Mouse (Mus musculus) small intestine, adult 2 months (tissue): ENCODE data around the gene Eif4h. TPM values are rescaled to one million over a fixed set of nuclear protein-coding genes. Genes with fewer than 3 reads are reported as not detected.
A peak's percentile ranks its signal among the peaks of the same experiment; 100 is the strongest.

Source experiments
- H3K27ac ChIP-seq: fragments of 200-500 bp; 2 replicates; pipeline ENCODE4 v1.5.1; 2012; ENCODE audit warnings: low read depth, low read length, control low read depth, inconsistent platforms; ENCODE audit not compliant: insufficient read depth
- H3K27me3 ChIP-seq: fragments of 200-500 bp; 2 replicates; pipeline ENCODE4 v1.6.1; 2012; ENCODE audit warnings: mild to moderate bottlenecking, moderate library complexity, low read length, inconsistent platforms; ENCODE audit not compliant: control insufficient read depth, insufficient read depth
- H3K36me3 ChIP-seq: fragments of 200-500 bp; 2 replicates; pipeline ENCODE4 v1.6.1; 2012; ENCODE audit warnings: mild to moderate bottlenecking, low read length, control low read depth, inconsistent platforms; ENCODE audit not compliant: control insufficient read depth, insufficient read depth
- H3K4me1 ChIP-seq: fragments of 200-500 bp; 2 replicates; pipeline ENCODE4 v1.6.1; 2012; ENCODE audit warnings: low read length, inconsistent platforms, mixed read lengths; ENCODE audit not compliant: control insufficient read depth, insufficient read depth, insufficient read length
- H3K4me3 ChIP-seq: fragments of 200-500 bp; 2 replicates; pipeline ENCODE4 v1.5.1; 2012; ENCODE audit warnings: low read depth, mild to moderate bottlenecking, control low read depth, inconsistent platforms, low read length, moderate library complexity
- CTCF ChIP-seq: fragments of 200-500 bp; IDR thresholded peaks from 2 replicates; pipeline ENCODE4 v1.5.1; 2012; ENCODE audit warnings: low read depth, mild to moderate bottlenecking, control low read depth, inconsistent platforms, low read length, moderate library complexity, mixed read lengths; ENCODE audit not compliant: insufficient replicate concordance, insufficient read length; ENCODE audit errors: extremely low read depth
- POLR2A ChIP-seq: fragments of 200-500 bp; IDR thresholded peaks from 2 replicates; pipeline ENCODE4 v1.6.1; 2012; ENCODE audit warnings: low read depth, mild to moderate bottlenecking, control low read depth, inconsistent platforms, low read length, moderate library complexity
- WGBS: fragments of 180-500 bp; shearing (Covaris S2); methylation state at CpG from one replicate; pipeline ENCODE4 v1.1.7; 2018; 5-methylcytosine and 5-hydroxymethylcytosine counted together
- polyA plus RNA-seq: library from polyadenylated mRNA; depleted of rRNA; stranded (reverse); fragments of >200 nt; gene quantifications from 2 replicates; pipeline ENCODE4 v1.2.3, GENCODE M21; 2012; rRNA removed

The Eif4h gene
- 99.4 and 256 TPM in 2 replicates for polyA plus RNA-seq

- no peaks in the 10 kb centered on the region for H3K27me3 ChIP-seq
- peaks cover 12% of the 10 kb centered on the region for H3K36me3 ChIP-seq
- peak; percentile 91; the same call in 1 of the 2 replicates for TF ChIP-seq POLR2A
- TF ChIP-seq CTCF = no peak
- under 1% methylated on average over 46 of the region's 52 CpGs for WGBS
- peak within 1 kb of the TSS; percentile 88 for H3K27ac ChIP-seq
- H3K4me3 ChIP-seq = peak within 1 kb of the TSS; percentile 81
- peaks cover 5% of the 10 kb centered on the region; the same call in 1 of the 2 replicates for H3K4me1 ChIP-seq
Observed at GRCm38 (mm10) chr5:134639269-134639682, at the start of gene Eif4h. Gene Eif4h, minus strand, starts transcription at chr5:134639490.

GRCm38 (mm10) chr5:134688718-134689284, 49.5 kb upstream of the Eif4h start:
- H3K4me1 ChIP-seq = peaks cover 3% of the 10 kb centered on the region
- no peaks in the 10 kb centered on the region for H3K27me3 ChIP-seq
- no peak for TF ChIP-seq CTCF
- no peak for TF ChIP-seq POLR2A
- peak overlapping the region; percentile 60 for H3K4me3 ChIP-seq
- H3K36me3 ChIP-seq = no peaks in the 10 kb centered on the region
- peak overlapping the region; percentile 11; the same call in 1 of the 2 replicates for H3K27ac ChIP-seq
- WGBS = 1% methylated on average over 38 of the region's 38 CpGs

GRCm38 (mm10) chr5:134688086-134688717, 48.9 kb upstream of the Eif4h start, which contains the start of gene Limk1:
Gene Limk1, minus strand, starts transcription at chr5:134688598.
- TF ChIP-seq CTCF (no peak), POLR2A (peak; percentile 29; the same call in 1 of the 2 replicates)
- Histone ChIP-seq H3K27me3 (no peaks in the 10 kb centered on the region), H3K4me1 (peaks cover 3% of the 10 kb centered on the region), H3K4me3 (peak within 1 kb of the TSS; percentile 67), H3K27ac (peak within 1 kb of the TSS; percentile 11; the same call in 1 of the 2 replicates), H3K36me3 (no peaks in the 10 kb centered on the region)
- WGBS = under 1% methylated on average over 52 of the region's 69 CpGs

- no peak overlapping the region for H3K27ac ChIP-seq
- 85% methylated on average over 1 of the region's 1 CpGs for WGBS
- peaks cover 3% of the 10 kb centered on the region for H3K4me1 ChIP-seq
- TF ChIP-seq CTCF (no peak), POLR2A (no peak)
- no peaks in the 10 kb centered on the region for H3K36me3 ChIP-seq
- no peak overlapping the region for H3K4me3 ChIP-seq
- H3K27me3 ChIP-seq = no peaks in the 10 kb centered on the region
Observed at GRCm38 (mm10) chr5:134687187-134687586, 47.9 kb upstream of the Eif4h start.

GRCm38 (mm10) chr5:134686541-134686940, 47.3 kb upstream of the Eif4h start:
- TF ChIP-seq CTCF = no peak
- no peak for TF ChIP-seq POLR2A
- H3K36me3 ChIP-seq = no peaks in the 10 kb centered on the region
- H3K4me1 ChIP-seq = peaks cover 3% of the 10 kb centered on the region
- no peak overlapping the region for H3K4me3 ChIP-seq
- no peaks in the 10 kb centered on the region for H3K27me3 ChIP-seq
- H3K27ac ChIP-seq = no peak overlapping the region
- 92% methylated on average over 6 of the region's 6 CpGs for WGBS

GRCm38 (mm10) chr5:134684398-134684797, 45.1 kb upstream of the Eif4h start:
- TF ChIP-seq POLR2A (no peak), CTCF (no peak)
- no peaks in the 10 kb centered on the region for H3K36me3 ChIP-seq
- no peaks in the 10 kb centered on the region for H3K27me3 ChIP-seq
- H3K4me3 ChIP-seq = no peak overlapping the region
- peaks cover 6% of the 10 kb centered on the region for H3K4me1 ChIP-seq
- no peak overlapping the region for H3K27ac ChIP-seq
- 80% methylated on average over 2 of the region's 2 CpGs for WGBS

- 63% methylated on average over 2 of the region's 2 CpGs for WGBS
- Histone ChIP-seq H3K4me1 (peaks cover 7% of the 10 kb centered on the region; the same call in 1 of the 2 replicates), H3K27me3 (no peaks in the 10 kb centered on the region), H3K36me3 (no peaks in the 10 kb centered on the region), H3K4me3 (no peak overlapping the region), H3K27ac (no peak overlapping the region)
- TF ChIP-seq POLR2A = no peak
- no peak for TF ChIP-seq CTCF
Observed at GRCm38 (mm10) chr5:134683813-134684212, 44.5 kb upstream of the Eif4h start.
